Mouse (Mus musculus): Measurements from ENCODE around the gene Vegfd. TPM values are rescaled to one million over a fixed set of nuclear protein-coding genes. Genes with fewer than 3 reads are reported as not detected.

Gene Vegfd
- total RNA-seq, 4 experiments from 2014 or later = 3.0 to 6.1 (median 5.0) TPM

Other genes with a start within 250 kb of the Vegfd start
- gene Ace2, start 234.0 kb upstream of the Vegfd start, total RNA-seq (2022) = under 1 TPM; 0.55 to 0.83 (median 0.64) TPM
- gene Bmx, start 115.2 kb upstream of the Vegfd start, total RNA-seq (2022) = 1 to 10 TPM in 2 of 4 experiments, under 1 TPM in 2; 0.80 to 1.8 (median 1.1) TPM
- gene Pir, start 104.0 kb upstream of the Vegfd start, total RNA-seq (2022) = 10 to 100 TPM in 1 of 4 experiments, 1 to 10 TPM in 3; 5.8 to 10.6 (median 8.0) TPM
- gene Piga, start 46.4 kb downstream of the Vegfd start, total RNA-seq (2022) = 1 to 10 TPM; 5.7 to 8.8 (median 7.3) TPM
- 1 to 10 TPM; 1.5 to 4.2 (median 2.6) TPM for gene Asb11, start 63.6 kb downstream of the Vegfd start, total RNA-seq (2022)
- not detected for gene Asb9, start 132.9 kb downstream of the Vegfd start, total RNA-seq (2022)